Mouse (Mus musculus): Measurements from ENCODE around the gene Stoml1. TPM values are rescaled to one million over a fixed set of nuclear protein-coding genes. Genes with fewer than 3 reads are reported as not detected.

Gene Stoml1
- polyA plus RNA-seq, 1 experiment, result 13.4 TPM

DNA sequence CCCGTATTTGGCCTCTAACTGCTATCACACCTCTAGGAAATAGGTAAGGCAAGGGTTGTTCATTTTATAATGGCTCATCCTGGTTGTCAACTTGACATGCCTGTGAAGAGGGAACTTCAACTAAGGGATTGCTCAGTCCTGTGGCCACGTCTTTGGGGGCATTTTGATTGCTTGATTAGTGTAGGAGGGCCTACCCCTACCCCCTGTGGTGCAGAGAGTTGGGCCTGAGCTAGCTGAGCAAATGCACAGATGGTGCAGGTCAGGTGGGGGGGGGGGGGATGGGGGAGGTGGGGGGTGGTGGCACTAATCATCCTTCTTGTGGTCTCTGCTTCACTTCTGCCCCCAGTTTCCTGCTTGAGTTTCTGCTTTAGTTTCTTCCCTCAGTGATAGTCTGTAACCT, 2.1 kb downstream of the Stoml1 start:
- Histone ChIP-seq H3ac (ENCODE audit: control insufficient read depth, insufficient read length, low read depth) (no peak overlapping the region), H3K36me3 (ENCODE audit: control insufficient read depth, insufficient read depth) (no peaks in the 10 kb centered on the region), H3K79me2 (ENCODE audit: control insufficient read depth, insufficient read depth) (no peaks in the 10 kb centered on the region), H3K27me3 (ENCODE audit: control insufficient read depth, insufficient read depth, insufficient read length) (no peaks in the 10 kb centered on the region), H3K79me3 (ENCODE audit: low read depth) (no peaks in the 10 kb centered on the region), H3K4me3 (ENCODE audit: insufficient read depth, poor library complexity, severe bottlenecking) (no peak overlapping the region)
- TF ChIP-seq MYOG (IDR thresholded peaks at IDR 0.05; ENCODE audit: control insufficient read depth, extremely low read depth, insufficient read length) (no peak), MYOD1 (IDR thresholded peaks at IDR 0.05; ENCODE audit: control insufficient read depth, insufficient read length, low read depth) (no peak), CEBPB (IDR thresholded peaks at IDR 0.05; ENCODE audit: low read depth) (no peak), FOSL1 (IDR thresholded peaks at IDR 0.05; ENCODE audit: insufficient read depth, low read length, poor library complexity, severe bottlenecking) (no peak), USF1 (IDR thresholded peaks at IDR 0.05; ENCODE audit: low read depth) (no peak), MAX (IDR thresholded peaks at IDR 0.05) (no peak), CTCF (IDR thresholded peaks at IDR 0.05; ENCODE audit: control insufficient read depth, insufficient read depth, insufficient read length) (no peak)

DNA sequence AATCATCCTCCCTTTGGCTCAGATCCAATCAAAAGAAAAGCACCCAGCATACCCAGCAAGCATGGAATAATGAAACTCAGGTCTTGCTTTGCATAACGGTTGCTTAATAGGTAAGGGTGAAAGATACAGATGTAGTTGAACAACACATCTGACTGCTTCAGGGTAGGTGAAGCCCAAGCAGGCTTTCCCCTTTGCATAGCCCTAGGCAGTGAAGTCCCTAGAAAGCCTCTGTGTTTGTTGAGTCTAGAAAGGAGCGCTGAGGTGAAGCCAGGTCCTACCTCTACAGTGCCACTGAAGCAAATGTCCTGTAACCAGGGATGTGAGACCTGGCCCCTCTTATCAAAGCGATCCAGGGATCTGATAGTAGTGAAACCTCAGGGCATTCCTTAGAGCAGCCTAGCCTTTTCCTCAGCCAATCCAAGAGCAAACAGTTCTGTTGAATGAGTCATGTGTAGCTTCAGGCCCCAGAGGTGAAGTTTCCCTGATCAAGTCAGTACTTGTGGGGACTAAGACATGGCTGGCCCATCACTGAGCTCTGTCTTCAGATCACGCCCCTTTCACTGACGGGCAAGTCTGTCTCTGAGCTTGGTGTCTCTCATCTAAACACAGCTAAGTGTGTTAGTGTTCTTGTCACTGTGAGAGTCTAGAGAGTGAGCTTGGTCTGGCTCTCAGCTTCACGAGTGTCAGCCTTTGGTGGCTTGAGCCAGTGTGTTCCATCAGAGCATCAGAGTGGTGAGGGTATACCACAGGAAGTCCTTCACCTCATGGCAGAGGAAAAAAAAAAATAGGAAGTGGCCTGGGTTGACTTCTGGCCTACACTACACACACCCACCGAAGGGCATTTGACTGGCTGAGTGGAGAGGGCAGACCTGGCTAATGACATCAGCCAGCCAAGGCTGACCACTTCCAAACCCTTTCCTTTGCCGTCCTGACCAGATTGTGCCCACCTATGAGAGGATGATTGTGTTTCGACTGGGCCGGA, 3.0 kb downstream of the Stoml1 start:
- H3K4me3 ChIP-seq (ENCODE audit: insufficient read depth, poor library complexity, severe bottlenecking), result no peak overlapping the region
- no peaks in the 10 kb centered on the region for H3K27me3 ChIP-seq (ENCODE audit: control insufficient read depth, insufficient read depth, insufficient read length)
- no peaks in the 10 kb centered on the region for H3K79me3 ChIP-seq (ENCODE audit: low read depth)
- no peak overlapping the region for H3ac ChIP-seq (ENCODE audit: control insufficient read depth, insufficient read length, low read depth)
- TF ChIP-seq CEBPB (IDR thresholded peaks at IDR 0.05; ENCODE audit: low read depth) (no peak), MAX (IDR thresholded peaks at IDR 0.05) (no peak), MYOG (IDR thresholded peaks at IDR 0.05; ENCODE audit: control insufficient read depth, extremely low read depth, insufficient read length) (no peak), FOSL1 (IDR thresholded peaks at IDR 0.05; ENCODE audit: insufficient read depth, low read length, poor library complexity, severe bottlenecking) (no peak), MYOD1 (IDR thresholded peaks at IDR 0.05; ENCODE audit: control insufficient read depth, insufficient read length, low read depth) (no peak), CTCF (IDR thresholded peaks at IDR 0.05; ENCODE audit: control insufficient read depth, insufficient read depth, insufficient read length) (no peak), USF1 (IDR thresholded peaks at IDR 0.05; ENCODE audit: low read depth) (no peak)
- H3K79me2 ChIP-seq (ENCODE audit: control insufficient read depth, insufficient read depth), result no peaks in the 10 kb centered on the region
- H3K36me3 ChIP-seq (ENCODE audit: control insufficient read depth, insufficient read depth), result no peaks in the 10 kb centered on the region

DNA sequence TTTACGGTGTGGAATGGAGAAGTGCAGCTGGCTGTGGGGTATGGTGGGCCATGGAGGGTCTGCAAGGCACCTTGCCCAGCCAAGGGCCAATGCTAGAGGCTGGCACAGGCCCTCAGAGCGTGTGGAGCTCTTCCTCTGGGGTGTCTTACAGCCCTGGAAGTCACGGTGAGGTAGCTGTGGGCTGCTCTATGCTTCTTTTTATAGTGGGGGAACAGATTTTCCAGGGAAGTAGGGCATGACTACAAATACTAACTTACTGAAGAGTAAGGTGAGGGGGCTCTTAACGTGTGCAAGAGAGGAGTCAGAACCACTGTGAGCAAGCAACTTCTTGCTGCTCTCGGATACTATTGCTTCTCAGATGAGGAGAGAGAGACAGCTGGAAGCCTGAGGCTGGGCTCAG, 9.5 kb downstream of the Stoml1 start:
- Histone ChIP-seq H3K4me3 (ENCODE audit: insufficient read depth, poor library complexity, severe bottlenecking) (no peak overlapping the region), H3ac (ENCODE audit: control insufficient read depth, insufficient read length, low read depth) (no peak overlapping the region), H3K36me3 (ENCODE audit: control insufficient read depth, insufficient read depth) (no peaks in the 10 kb centered on the region), H3K79me2 (ENCODE audit: control insufficient read depth, insufficient read depth) (no peaks in the 10 kb centered on the region), H3K27me3 (ENCODE audit: control insufficient read depth, insufficient read depth, insufficient read length) (no peaks in the 10 kb centered on the region), H3K79me3 (ENCODE audit: low read depth) (no peaks in the 10 kb centered on the region)
- TF ChIP-seq MYOG (IDR thresholded peaks at IDR 0.05; ENCODE audit: control insufficient read depth, extremely low read depth, insufficient read length) (no peak), FOSL1 (IDR thresholded peaks at IDR 0.05; ENCODE audit: insufficient read depth, low read length, poor library complexity, severe bottlenecking) (no peak), MYOD1 (IDR thresholded peaks at IDR 0.05; ENCODE audit: control insufficient read depth, insufficient read length, low read depth) (no peak), MAX (IDR thresholded peaks at IDR 0.05) (no peak), CEBPB (IDR thresholded peaks at IDR 0.05; ENCODE audit: low read depth) (no peak), CTCF (IDR thresholded peaks at IDR 0.05; ENCODE audit: control insufficient read depth, insufficient read depth, insufficient read length) (no peak), USF1 (IDR thresholded peaks at IDR 0.05; ENCODE audit: low read depth) (no peak)

DNA sequence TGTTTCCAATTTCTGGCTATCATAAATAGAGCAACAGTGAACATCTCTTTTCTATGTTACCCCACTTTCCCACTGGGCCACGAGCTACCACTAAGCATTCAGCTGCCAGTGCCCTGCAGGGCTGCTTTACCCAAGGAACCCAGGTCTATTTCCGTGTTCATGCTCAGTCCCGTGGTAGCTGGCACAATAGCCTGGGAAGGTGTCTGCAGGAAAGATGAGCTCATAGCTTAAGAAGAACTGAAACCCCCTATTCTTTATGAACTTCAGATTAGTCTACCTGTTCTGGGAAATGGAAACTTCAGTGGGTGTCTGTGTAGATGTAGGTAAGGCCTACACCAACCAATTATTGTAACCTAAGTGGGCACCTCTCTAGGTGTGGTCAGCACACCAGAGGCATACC, 12.4 kb downstream of the Stoml1 start:
- Histone ChIP-seq H3K4me3 (ENCODE audit: insufficient read depth, poor library complexity, severe bottlenecking) (no peak overlapping the region), H3K79me2 (ENCODE audit: control insufficient read depth, insufficient read depth) (no peaks in the 10 kb centered on the region), H3K27me3 (ENCODE audit: control insufficient read depth, insufficient read depth, insufficient read length) (no peaks in the 10 kb centered on the region), H3ac (ENCODE audit: control insufficient read depth, insufficient read length, low read depth) (no peak overlapping the region), H3K36me3 (ENCODE audit: control insufficient read depth, insufficient read depth) (no peaks in the 10 kb centered on the region), H3K79me3 (ENCODE audit: low read depth) (no peaks in the 10 kb centered on the region)
- no peak for TF ChIP-seq MAX (IDR thresholded peaks at IDR 0.05)
- no peak for TF ChIP-seq USF1 (IDR thresholded peaks at IDR 0.05; ENCODE audit: low read depth)
- TF ChIP-seq CTCF (IDR thresholded peaks at IDR 0.05; ENCODE audit: control insufficient read depth, insufficient read depth, insufficient read length), result no peak
- TF ChIP-seq CEBPB (IDR thresholded peaks at IDR 0.05; ENCODE audit: low read depth), result no peak
- TF ChIP-seq MYOG (IDR thresholded peaks at IDR 0.05; ENCODE audit: control insufficient read depth, extremely low read depth, insufficient read length), result no peak
- TF ChIP-seq FOSL1 (IDR thresholded peaks at IDR 0.05; ENCODE audit: insufficient read depth, low read length, poor library complexity, severe bottlenecking), result no peak
- no peak for TF ChIP-seq MYOD1 (IDR thresholded peaks at IDR 0.05; ENCODE audit: control insufficient read depth, insufficient read length, low read depth)

DNA sequence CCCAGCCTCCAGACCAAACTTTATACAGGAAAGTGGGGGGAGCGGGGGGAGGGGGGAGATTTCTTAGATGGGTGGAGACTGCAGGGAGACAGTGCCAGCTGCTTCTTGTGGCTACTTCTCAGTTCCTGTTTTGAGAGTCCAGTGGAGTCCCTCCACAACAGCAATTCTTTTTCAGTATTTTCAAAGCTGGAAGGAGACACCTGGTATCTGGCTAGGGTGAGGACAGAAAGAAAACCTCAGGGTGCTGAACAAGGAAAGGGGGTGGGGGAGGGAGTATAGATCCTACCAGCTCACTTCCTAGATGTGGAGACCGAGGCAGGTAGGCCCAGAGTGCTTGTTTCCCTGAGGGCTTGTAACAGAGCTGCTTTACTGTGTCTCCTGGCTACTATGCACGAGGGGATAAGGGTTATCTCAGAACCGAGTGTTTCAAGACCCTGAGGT, 13.6 kb downstream of the Stoml1 start:
- Histone ChIP-seq H3K79me2 (ENCODE audit: control insufficient read depth, insufficient read depth) (no peaks in the 10 kb centered on the region), H3ac (ENCODE audit: control insufficient read depth, insufficient read length, low read depth) (no peak overlapping the region), H3K79me3 (ENCODE audit: low read depth) (no peaks in the 10 kb centered on the region), H3K4me3 (ENCODE audit: insufficient read depth, poor library complexity, severe bottlenecking) (no peak overlapping the region), H3K27me3 (ENCODE audit: control insufficient read depth, insufficient read depth, insufficient read length) (no peaks in the 10 kb centered on the region), H3K36me3 (ENCODE audit: control insufficient read depth, insufficient read depth) (no peaks in the 10 kb centered on the region)
- TF ChIP-seq CEBPB (IDR thresholded peaks at IDR 0.05; ENCODE audit: low read depth) (no peak), USF1 (IDR thresholded peaks at IDR 0.05; ENCODE audit: low read depth) (no peak), CTCF (IDR thresholded peaks at IDR 0.05; ENCODE audit: control insufficient read depth, insufficient read depth, insufficient read length) (no peak), FOSL1 (IDR thresholded peaks at IDR 0.05; ENCODE audit: insufficient read depth, low read length, poor library complexity, severe bottlenecking) (no peak)

All from C2C12 (cell line).